Mouse (Mus musculus) midbrain, embryonic 12.5 days (tissue): ENCODE measurements at regions not wholly inside any gene's neighbourhood (a gene's known extent, or its start where the extent isn't known, plus 50 kb on each side); places are given as distances from the start of the nearest gene placed in this dataset.
A peak's percentile ranks its signal among the peaks of the same experiment; 100 is the strongest.

Source experiments
- ATAC-seq: fragments of 200-750 bp; cut with Nextera tagmentation; 2 replicates; pipeline ENCODE4 v1.8.0; 2017; ENCODE audit warnings: low read depth, moderate TSS enrichment, moderate library complexity; ENCODE audit not compliant: low FRiP score
- H3K27ac ChIP-seq: fragments of 300-500 bp; sonication (generic); replicated peaks from 2 replicates; pipeline ENCODE4 v1.5.1; 2016; ENCODE audit warnings: mild to moderate bottlenecking
- H3K27me3 ChIP-seq: fragments of 300-500 bp; sonication (generic); 2 replicates; pipeline ENCODE4 v1.6.1; 2016; ENCODE audit warnings: mild to moderate bottlenecking
- H3K36me3 ChIP-seq: fragments of 300-500 bp; sonication (generic); 2 replicates; pipeline ENCODE4 v1.6.1; 2016
- H3K4me1 ChIP-seq: fragments of 300-500 bp; sonication (generic); 2 replicates; pipeline ENCODE4 v1.6.1; 2016
- H3K4me2 ChIP-seq: fragments of 300-500 bp; sonication (generic); replicated peaks from 2 replicates; pipeline ENCODE4 v1.6.1; 2016; ENCODE audit warnings: mild to moderate bottlenecking, moderate library complexity
- H3K4me3 ChIP-seq: fragments of 300-500 bp; sonication (generic); 2 replicates; pipeline ENCODE4 v1.5.1; 2016; ENCODE audit warnings: mild to moderate bottlenecking
- H3K9ac ChIP-seq: fragments of 300-500 bp; sonication (generic); replicated peaks from 2 replicates; pipeline ENCODE4 v1.6.1; 2016; ENCODE audit warnings: mild to moderate bottlenecking, moderate library complexity
- H3K9me3 ChIP-seq: fragments of 300-500 bp; sonication (generic); 2 replicates; pipeline ENCODE4 v1.6.1; 2016; ENCODE audit warnings: mild to moderate bottlenecking
- WGBS: fragments of 180-500 bp; shearing (Covaris S2); methylation state at CpG from one replicate; pipeline ENCODE4 v1.1.7; 2016; 5-methylcytosine and 5-hydroxymethylcytosine counted together

DNA sequence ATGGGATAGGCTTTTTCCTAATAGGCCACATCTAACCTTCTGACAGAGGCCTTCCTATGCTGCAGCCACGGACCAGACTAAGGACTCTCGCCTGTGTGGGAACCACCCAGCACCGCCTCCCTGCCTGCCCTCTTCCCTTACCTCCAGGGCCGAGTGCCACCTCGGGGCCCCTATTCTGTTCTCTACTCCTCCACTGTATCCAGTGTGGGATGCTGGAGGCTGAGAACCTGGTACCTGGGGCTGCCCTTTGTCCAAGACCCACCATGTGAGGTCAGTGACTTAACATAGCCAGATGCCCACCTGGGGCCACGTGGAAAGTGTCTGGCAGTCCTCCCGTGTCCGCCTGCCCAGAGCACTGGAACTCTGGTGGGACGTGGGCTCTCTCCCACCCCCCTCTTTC, 193.2 kb upstream of the Pgrmc2 start:
- H3K4me1 ChIP-seq: no peaks in the 10 kb centered on the region
- WGBS: 89% methylated on average over 9 of the region's 9 CpGs
- H3K9ac ChIP-seq: no peak overlapping the region
- no peak overlapping the region for H3K4me2 ChIP-seq
- no peak overlapping the region for H3K4me3 ChIP-seq
- H3K27me3 ChIP-seq: no peaks in the 10 kb centered on the region
- peak; percentile 66; the same call in 1 of the 2 replicates for ATAC-seq
- H3K36me3 ChIP-seq: no peaks in the 10 kb centered on the region
- no peak overlapping the region for H3K27ac ChIP-seq
- no peaks in the 10 kb centered on the region for H3K9me3 ChIP-seq

DNA sequence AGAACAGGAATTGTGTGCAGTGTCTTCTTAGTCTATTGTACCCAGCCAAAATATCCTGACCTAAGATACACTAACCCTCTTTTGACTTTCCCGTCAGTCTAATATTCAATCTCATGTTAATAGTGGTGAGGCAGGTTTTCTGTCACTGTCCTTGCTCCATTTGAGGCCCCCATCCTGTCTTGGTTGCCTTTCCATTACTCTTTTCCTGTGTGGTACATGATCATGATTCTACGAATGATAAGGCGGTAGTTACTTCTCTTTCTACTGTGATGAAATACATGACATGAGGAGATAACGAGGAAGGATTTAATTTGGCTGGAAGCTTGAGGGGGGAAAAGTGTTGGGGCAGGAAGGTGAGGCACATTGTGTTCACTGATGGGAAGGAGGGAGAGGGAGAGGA, 185.7 kb upstream of the Pgrmc2 start:
- H3K4me2 ChIP-seq: no peak overlapping the region
- H3K27ac ChIP-seq: no peak overlapping the region
- no peaks in the 10 kb centered on the region for H3K9me3 ChIP-seq
- no peaks in the 10 kb centered on the region for H3K36me3 ChIP-seq
- no peak overlapping the region for H3K4me3 ChIP-seq
- no peaks in the 10 kb centered on the region for H3K27me3 ChIP-seq
- no peak for ATAC-seq
- 91% methylated on average over 4 of the region's 4 CpGs for WGBS
- no peaks in the 10 kb centered on the region for H3K4me1 ChIP-seq
- no peak overlapping the region for H3K9ac ChIP-seq

DNA sequence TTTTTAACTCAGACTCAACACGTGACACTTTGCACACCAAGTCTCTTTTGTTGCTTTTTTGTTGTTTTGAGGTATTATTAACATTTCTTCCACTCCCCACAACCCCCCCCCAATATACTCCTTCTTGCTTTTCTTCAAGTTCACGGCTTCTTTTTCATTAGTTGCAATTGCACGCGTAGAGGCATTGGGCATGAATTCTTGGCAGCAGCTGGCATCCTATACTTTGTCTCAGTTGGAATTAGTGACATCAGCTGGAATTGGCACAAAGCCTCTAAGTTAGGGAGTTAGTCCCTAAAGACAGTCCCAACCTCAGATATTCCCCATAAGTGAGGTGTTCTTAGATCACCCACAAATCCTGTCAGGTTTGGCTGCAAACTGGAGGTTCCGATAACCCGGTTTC, 183.4 kb upstream of the Pgrmc2 start:
- Histone ChIP-seq H3K27ac (no peak overlapping the region), H3K4me2 (no peak overlapping the region), H3K36me3 (no peaks in the 10 kb centered on the region), H3K9me3 (no peaks in the 10 kb centered on the region), H3K27me3 (no peaks in the 10 kb centered on the region), H3K9ac (no peak overlapping the region), H3K4me1 (no peaks in the 10 kb centered on the region), H3K4me3 (no peak overlapping the region)
- WGBS: 91% methylated on average over 6 of the region's 6 CpGs
- ATAC-seq: no peak

DNA sequence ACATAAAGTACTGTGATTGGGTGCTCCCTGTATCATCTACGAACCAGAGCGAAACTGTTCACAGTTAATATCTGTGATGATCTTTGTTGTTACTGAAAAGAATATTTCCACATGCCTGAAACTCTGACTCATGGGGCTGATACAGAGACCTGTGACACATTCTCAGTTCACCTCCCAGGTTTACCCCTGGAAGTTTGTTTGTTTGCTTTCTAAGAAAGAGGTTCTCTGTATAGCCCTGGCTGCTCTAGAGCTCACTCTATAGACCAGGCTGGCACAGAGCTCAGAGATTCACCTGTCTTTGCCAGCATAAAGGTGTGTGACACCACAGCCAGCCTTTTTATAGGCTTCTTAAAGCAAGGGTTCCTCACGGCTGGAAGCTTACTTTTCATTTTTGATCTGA, 182.6 kb upstream of the Pgrmc2 start:
- H3K27ac ChIP-seq: no peak overlapping the region
- no peak overlapping the region for H3K9ac ChIP-seq
- no peak overlapping the region for H3K4me3 ChIP-seq
- H3K9me3 ChIP-seq: no peaks in the 10 kb centered on the region
- no peaks in the 10 kb centered on the region for H3K36me3 ChIP-seq
- 90% methylated on average over 3 of the region's 3 CpGs for WGBS
- no peak overlapping the region for H3K4me2 ChIP-seq
- no peak for ATAC-seq
- no peaks in the 10 kb centered on the region for H3K27me3 ChIP-seq
- no peaks in the 10 kb centered on the region for H3K4me1 ChIP-seq

DNA sequence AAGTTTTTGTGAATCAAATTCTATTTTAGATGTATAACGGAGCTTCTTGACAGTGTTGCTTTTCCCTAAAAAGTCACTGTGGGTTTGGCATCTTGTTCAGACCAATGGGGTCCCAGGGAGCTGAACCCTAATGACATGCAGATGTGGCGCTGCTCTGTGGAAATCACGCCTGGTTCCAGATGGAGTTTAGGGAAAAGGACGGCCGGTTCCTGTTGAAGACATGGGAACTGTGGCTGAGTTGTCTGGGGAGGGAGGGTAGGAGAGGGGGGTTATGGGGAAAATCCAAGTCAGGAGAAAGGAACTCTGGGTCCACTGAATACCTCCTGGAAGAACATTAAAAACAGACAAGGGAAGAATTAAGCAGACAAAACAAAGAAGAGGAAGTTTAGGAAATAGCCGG, 175.4 kb upstream of the Pgrmc2 start:
- 73% methylated on average over 6 of the region's 6 CpGs for WGBS
- Histone ChIP-seq H3K4me2 (no peak overlapping the region), H3K27ac (no peak overlapping the region)

GRCm38 (mm10) chr3:41244960-41245359, 162.1 kb upstream of the Pgrmc2 start:
- Histone ChIP-seq H3K4me2 (no peak overlapping the region), H3K27me3 (no peaks in the 10 kb centered on the region), H3K4me1 (no peaks in the 10 kb centered on the region), H3K9ac (no peak overlapping the region), H3K9me3 (no peaks in the 10 kb centered on the region), H3K27ac (no peak overlapping the region), H3K36me3 (no peaks in the 10 kb centered on the region), H3K4me3 (no peak overlapping the region)
- WGBS: 48% methylated on average over 2 of the region's 2 CpGs
- no peak for ATAC-seq

More for the DNA sequence above, 175.4 kb upstream of the Pgrmc2 start:
- Histone ChIP-seq H3K36me3 (no peaks in the 10 kb centered on the region), H3K27me3 (no peaks in the 10 kb centered on the region), H3K9ac (no peak overlapping the region), H3K4me3 (no peak overlapping the region), H3K4me1 (no peaks in the 10 kb centered on the region), H3K9me3 (no peaks in the 10 kb centered on the region)
- no peak for ATAC-seq

- Histone ChIP-seq H3K4me3 (no peak overlapping the region), H3K4me2 (no peak overlapping the region), H3K27ac (no peak overlapping the region), H3K36me3 (no peaks in the 10 kb centered on the region), H3K9me3 (no peaks in the 10 kb centered on the region), H3K27me3 (no peaks in the 10 kb centered on the region), H3K9ac (no peak overlapping the region), H3K4me1 (no peaks in the 10 kb centered on the region)
- no peak for ATAC-seq
- 87% methylated on average over 8 of the region's 8 CpGs for WGBS
Measured at GRCm38 (mm10) chr3:41241856-41242552, 159.2 kb upstream of the Pgrmc2 start.

- Histone ChIP-seq H3K4me3 (no peak overlapping the region), H3K36me3 (no peaks in the 10 kb centered on the region), H3K9me3 (no peaks in the 10 kb centered on the region), H3K9ac (no peak overlapping the region), H3K27ac (no peak overlapping the region), H3K4me2 (no peak overlapping the region), H3K27me3 (no peaks in the 10 kb centered on the region), H3K4me1 (no peaks in the 10 kb centered on the region)
- no peak for ATAC-seq
- WGBS: 79% methylated on average over 13 of the region's 13 CpGs
Measured at GRCm38 (mm10) chr3:41239801-41240200, 157.0 kb upstream of the Pgrmc2 start.

DNA sequence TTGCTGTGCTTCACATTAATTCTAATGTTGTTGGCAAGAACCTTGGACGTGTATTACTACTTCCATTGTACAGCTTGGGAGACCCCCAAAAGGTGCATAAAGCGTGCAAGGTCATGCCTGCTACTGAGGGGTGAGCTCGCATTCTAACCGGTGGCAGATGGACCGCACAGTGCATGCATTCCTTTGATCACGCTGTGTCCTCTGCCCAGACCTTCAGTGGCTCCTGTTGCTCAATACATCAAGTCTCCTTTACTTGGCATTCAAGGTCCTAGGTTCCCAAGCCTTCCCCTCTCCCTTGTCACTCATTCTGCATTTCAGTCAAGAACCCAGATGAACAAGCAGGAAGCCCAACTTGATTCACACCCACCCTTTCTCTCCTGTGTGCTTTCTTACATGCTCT, 156.4 kb upstream of the Pgrmc2 start:
- Histone ChIP-seq H3K4me3 (no peak overlapping the region), H3K27me3 (no peaks in the 10 kb centered on the region), H3K4me2 (no peak overlapping the region), H3K36me3 (no peaks in the 10 kb centered on the region), H3K9me3 (no peaks in the 10 kb centered on the region), H3K27ac (no peak overlapping the region), H3K4me1 (no peaks in the 10 kb centered on the region), H3K9ac (no peak overlapping the region)
- 85% methylated on average over 6 of the region's 6 CpGs for WGBS
- ATAC-seq: no peak

- Histone ChIP-seq H3K9me3 (no peaks in the 10 kb centered on the region), H3K36me3 (no peaks in the 10 kb centered on the region), H3K27me3 (no peaks in the 10 kb centered on the region), H3K4me3 (no peak overlapping the region), H3K4me1 (no peaks in the 10 kb centered on the region), H3K4me2 (no peak overlapping the region), H3K27ac (no peak overlapping the region), H3K9ac (no peak overlapping the region)
- no peak for ATAC-seq
- 83% methylated on average over 7 of the region's 7 CpGs for WGBS
Measured at GRCm38 (mm10) chr3:41238046-41238445, 155.2 kb upstream of the Pgrmc2 start.

DNA sequence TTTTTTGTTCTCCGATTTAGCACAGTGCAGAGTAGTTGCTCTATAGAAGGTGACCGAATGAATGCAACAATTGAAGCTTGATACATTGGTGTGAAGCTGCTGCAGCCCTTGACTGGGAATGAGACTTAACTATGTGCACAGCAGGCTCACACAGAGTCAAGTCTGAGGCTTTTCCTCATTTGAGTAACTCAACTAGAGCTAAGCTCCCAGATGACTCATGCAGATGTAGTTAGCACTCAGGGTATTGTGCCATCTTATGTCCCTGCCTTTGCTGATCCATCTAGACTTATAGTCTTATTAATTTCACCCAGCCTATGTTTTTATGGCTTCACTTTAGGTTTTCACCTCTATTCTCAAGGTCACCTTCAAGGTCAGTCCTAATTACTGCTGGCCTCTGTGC, 152.8 kb upstream of the Pgrmc2 start:
- Histone ChIP-seq H3K4me1 (no peaks in the 10 kb centered on the region), H3K9me3 (no peaks in the 10 kb centered on the region), H3K27ac (no peak overlapping the region), H3K4me3 (no peak overlapping the region), H3K9ac (no peak overlapping the region), H3K36me3 (no peaks in the 10 kb centered on the region), H3K4me2 (no peak overlapping the region), H3K27me3 (no peaks in the 10 kb centered on the region)
- WGBS: 98% methylated on average over 2 of the region's 2 CpGs
- no peak for ATAC-seq

- H3K27me3 ChIP-seq: no peaks in the 10 kb centered on the region
- H3K4me1 ChIP-seq: no peaks in the 10 kb centered on the region
- H3K27ac ChIP-seq: no peak overlapping the region
- no peak for ATAC-seq
- no peak overlapping the region for H3K9ac ChIP-seq
- H3K4me3 ChIP-seq: no peak overlapping the region
- H3K9me3 ChIP-seq: no peaks in the 10 kb centered on the region
- no peak overlapping the region for H3K4me2 ChIP-seq
- no peaks in the 10 kb centered on the region for H3K36me3 ChIP-seq
- WGBS: 72% methylated on average over 9 of the region's 9 CpGs
Measured at GRCm38 (mm10) chr3:41234994-41235393, 152.1 kb upstream of the Pgrmc2 start.

- no peak overlapping the region for H3K27ac ChIP-seq
- H3K36me3 ChIP-seq: no peaks in the 10 kb centered on the region
- H3K4me2 ChIP-seq: no peak overlapping the region
- no peaks in the 10 kb centered on the region for H3K9me3 ChIP-seq
- no peak; the same call in 1 of the 2 replicates for ATAC-seq
- WGBS: 67% methylated on average over 7 of the region's 7 CpGs
- H3K4me3 ChIP-seq: no peak overlapping the region
- H3K9ac ChIP-seq: no peak overlapping the region
- H3K4me1 ChIP-seq: no peaks in the 10 kb centered on the region
- no peaks in the 10 kb centered on the region for H3K27me3 ChIP-seq
Measured at GRCm38 (mm10) chr3:41234191-41234590, 151.3 kb upstream of the Pgrmc2 start.
